Mouse (Mus musculus) CH12.LX (cell line): ENCODE data around the gene Tnfsf13. TPM values are rescaled to one million over a fixed set of nuclear protein-coding genes. Genes with fewer than 3 reads are reported as not detected.

ENCODE experiments used
- DNase-seq: peaks from one replicate; pipeline ENCODE4 v3.0.0-alpha.2; 2013; ENCODE audit errors: extremely low read depth
- H3K27ac ChIP-seq: 2 replicates; pipeline ENCODE4 v1.5.1; 2012; ENCODE audit warnings: low read depth, mild to moderate bottlenecking, control low read depth, moderate library complexity; ENCODE audit not compliant: insufficient read depth
- H3K27me3 ChIP-seq: replicated peaks from 2 replicates; pipeline ENCODE3; 2012; ENCODE audit warnings: inconsistent platforms
- H3K36me3 ChIP-seq, 2 experiments: replicated peaks in 1 of 2; 2 replicates each; pipeline versions ENCODE3 to v1.6.1; 2012; ENCODE audit warnings: inconsistent platforms in 1 of 2, low read length in 1 of 2, mild to moderate bottlenecking in 1 of 2, mixed read lengths in 1 of 2, moderate library complexity in 1 of 2; ENCODE audit not compliant: control insufficient read depth in 1 of 2, insufficient read depth in 1 of 2
- H3K4me1 ChIP-seq, 2 experiments: 2 replicates each; pipeline ENCODE4 v1.6.1; 2012; ENCODE audit warnings: inconsistent platforms in 1 of 2, moderate library complexity in 1 of 2; ENCODE audit not compliant: insufficient read depth in 2 of 2, control insufficient read depth in 1 of 2
- H3K4me2 ChIP-seq: 2 replicates; pipeline ENCODE4 v1.6.1; 2012; ENCODE audit warnings: low read depth, mild to moderate bottlenecking, control low read depth; ENCODE audit not compliant: poor library complexity, insufficient read depth, severe bottlenecking
- H3K4me3 ChIP-seq, 3 experiments: fragments of 150-350 bp in 1 of 3; sonication (generic) in 1 of 3; replicated peaks in 1 of 3; 2 replicates each; pipeline versions ENCODE3 to v1.5.1; 2011 to 2012; ENCODE audit warnings: low read depth in 2 of 3, low read length in 2 of 3, mild to moderate bottlenecking in 2 of 3, moderate library complexity in 2 of 3, control low read depth in 1 of 3, improper control_type of control experiment in 1 of 3, inconsistent platforms in 1 of 3, mixed read lengths in 1 of 3; ENCODE audit not compliant: poor library complexity in 1 of 3
- H3K79me2 ChIP-seq: replicated peaks from 2 replicates; pipeline ENCODE4 v1.6.1; 2012; ENCODE audit warnings: mild to moderate bottlenecking, moderate library complexity; ENCODE audit not compliant: control insufficient read depth, poor library complexity, insufficient read depth, severe bottlenecking; ENCODE audit errors: extremely low read depth
- H3K9ac ChIP-seq: 2 replicates; pipeline ENCODE4 v1.6.1; 2012; ENCODE audit warnings: low read depth, mild to moderate bottlenecking, control low read depth, moderate library complexity; ENCODE audit not compliant: insufficient read depth
- H3K9me3 ChIP-seq: replicated peaks from 2 replicates; pipeline ENCODE3; 2012; ENCODE audit warnings: low read length, inconsistent platforms, mixed read lengths
- BHLHE40 ChIP-seq: IDR thresholded peaks from 2 replicates; pipeline ENCODE4 v1.6.1; 2011; ENCODE audit warnings: mild to moderate bottlenecking, low read depth, low read length, improper control_type of control experiment
- CHD1 ChIP-seq: IDR thresholded peaks from 2 replicates; pipeline ENCODE4 v1.6.1; 2012; ENCODE audit warnings: low read depth, low read length, improper control_type of control experiment, inconsistent platforms
- CHD2 ChIP-seq: IDR thresholded peaks from 2 replicates; pipeline ENCODE4 v1.6.1; 2011; ENCODE audit warnings: low read length, improper control_type of control experiment
- CTCF ChIP-seq, 2 experiments: IDR thresholded peaks in 1 of 2; conservative IDR thresholded peaks in 1 of 2; 2 replicates each; pipeline ENCODE4 v1.5.1; 2011 to 2012; ENCODE audit warnings: low read depth in 2 of 2, low read length in 2 of 2, improper control_type of control experiment in 1 of 2, inconsistent platforms in 1 of 2, mild to moderate bottlenecking in 1 of 2, moderate library complexity in 1 of 2
- ETS1 ChIP-seq: conservative IDR thresholded peaks from 2 replicates; pipeline ENCODE4 v1.6.1; 2012; ENCODE audit warnings: low read depth, mild to moderate bottlenecking, inconsistent platforms, low read length, improper control_type of control experiment, moderate library complexity
- GABPA ChIP-seq: IDR thresholded peaks from 2 replicates; pipeline ENCODE4 v1.6.1; 2012; ENCODE audit warnings: low read depth, low read length, improper control_type of control experiment, inconsistent platforms; ENCODE audit not compliant: insufficient replicate concordance
- JUND ChIP-seq: conservative IDR thresholded peaks from 2 replicates; pipeline ENCODE4 v1.6.1; 2011; ENCODE audit warnings: low read depth, low read length, improper control_type of control experiment
- MAZ ChIP-seq: IDR thresholded peaks from 2 replicates; pipeline ENCODE4 v1.6.1; 2012; ENCODE audit warnings: low read depth, mild to moderate bottlenecking, inconsistent platforms, low read length, improper control_type of control experiment, moderate library complexity
- MYC ChIP-seq: IDR thresholded peaks from 2 replicates; pipeline ENCODE4 v1.6.1; 2011; ENCODE audit warnings: low read depth, mild to moderate bottlenecking, improper control_type of control experiment, low read length
- NRF1 ChIP-seq: IDR thresholded peaks from 2 replicates; pipeline ENCODE4 v1.6.1; 2014; ENCODE audit warnings: low read depth, mild to moderate bottlenecking, inconsistent platforms, low read length, improper control_type of control experiment, moderate library complexity
- POLR2A ChIP-seq: IDR thresholded peaks from 2 replicates; pipeline ENCODE4 v1.6.1; 2011; ENCODE audit warnings: low read depth, mild to moderate bottlenecking, improper control_type of control experiment, low read length
- POLR2AphosphoS2 ChIP-seq: IDR thresholded peaks from 2 replicates; pipeline ENCODE4 v1.6.1; 2011; ENCODE audit warnings: low read depth, low read length, improper control_type of control experiment
- RAD21 ChIP-seq: IDR thresholded peaks from 2 replicates; pipeline ENCODE4 v1.6.1; 2011; ENCODE audit warnings: low read depth, mild to moderate bottlenecking, low read length, improper control_type of control experiment, moderate library complexity
- SMC3 ChIP-seq: IDR thresholded peaks from 2 replicates; pipeline ENCODE4 v1.6.1; 2011; ENCODE audit warnings: low read depth, low read length, improper control_type of control experiment
- UBTF ChIP-seq: IDR thresholded peaks from 2 replicates; pipeline ENCODE4 v1.6.1; 2012; ENCODE audit warnings: low read depth, mild to moderate bottlenecking, inconsistent platforms, low read length, improper control_type of control experiment, moderate library complexity
- USF1 ChIP-seq: IDR thresholded peaks from 2 replicates; pipeline ENCODE4 v1.6.1; 2014; ENCODE audit warnings: low read depth, mild to moderate bottlenecking, inconsistent platforms, low read length, improper control_type of control experiment
- ZNF384 ChIP-seq: IDR thresholded peaks from 2 replicates; pipeline ENCODE4 v1.6.1; 2012; ENCODE audit warnings: low read depth, low read length, improper control_type of control experiment, inconsistent platforms
- dilution Hi-C: fragments of 300-500 bp; cut with MboI; formaldehyde crosslinking; loops from 2 replicates; pipeline ENCODE4 v1.14.3; 2020; ENCODE audit warnings: low sequenced_read_pairs; ENCODE audit not compliant: extremely low pct_unique_long_range_greater_than_20kb, extremely low pct_ligation_motif_present
- in situ Hi-C: fragments of 300-500 bp; cut with MboI; formaldehyde crosslinking; loops from 3 replicates; pipeline ENCODE4 v1.14.3; 2019; ENCODE audit warnings: low sequenced_read_pairs, low pct_ligation_motif_present, low pct_unique_long_range_greater_than_20kb, mixed read lengths
- polyA plus RNA-seq: library from polyadenylated mRNA; unstranded; fragments of >175 nt; gene quantifications from 2 replicates; pipeline ENCODE4 v1.2.1, GENCODE M21; 2012; ENCODE audit warnings: low read depth; ENCODE audit not compliant: insufficient read length
- total RNA-seq, 2 experiments: library from RNA; depleted of rRNA; stranded (reverse); fragments of 300-350 nt in 1 of 2; fragments of >200 nt in 1 of 2; gene quantifications; 2 replicates each; pipeline ENCODE4 v1.2.3; 2012 to 2014

Tnfsf13 gene
- total and polyA plus RNA-seq, 3 experiments = 0.21 to 0.63 (median 0.35) TPM

DNA sequence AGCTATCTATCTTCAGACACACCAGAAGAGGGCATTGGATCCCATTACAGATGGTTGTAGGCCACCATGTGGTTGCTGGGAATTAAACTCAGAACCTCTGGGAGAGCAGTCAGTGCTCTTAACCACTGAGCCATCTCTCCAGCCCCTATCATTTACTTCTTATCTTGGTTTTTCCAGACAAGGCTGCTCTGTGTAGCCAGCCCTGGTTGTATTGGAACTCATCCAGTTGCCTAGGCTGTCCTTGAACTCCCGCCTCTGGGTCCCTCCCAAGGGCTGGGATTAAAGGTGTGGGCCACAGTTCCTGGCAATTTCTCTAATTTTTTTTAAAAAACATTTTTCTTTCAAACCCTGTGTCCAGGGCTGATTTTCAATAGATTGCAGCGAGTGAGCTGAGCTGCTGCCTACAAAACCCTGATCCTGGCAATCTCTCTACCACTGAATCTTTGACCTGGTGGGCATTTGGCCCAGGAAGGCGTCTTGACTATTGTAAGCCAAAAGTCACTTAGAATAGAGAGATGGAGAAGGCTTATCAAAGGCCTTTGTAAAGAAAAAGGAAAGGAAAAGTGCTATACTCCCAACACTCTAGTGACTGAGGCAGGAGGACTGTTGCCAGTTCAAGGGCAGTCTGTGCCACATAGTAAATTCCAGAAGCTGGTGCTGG, 24.2 kb downstream of the Tnfsf13 start:
- Histone ChIP-seq H3K4me1 (peaks cover 14 to 71% of the 10 kb centered on the region in 2 experiments), H3K9ac (peak overlapping the region; percentile 97), H3K27me3 (no peaks in the 10 kb centered on the region), H3K4me2 (peak overlapping the region; percentile 52), H3K36me3 (peaks cover 36 to 56% of the 10 kb centered on the region in 2 experiments), H3K27ac (no peak overlapping the region), H3K4me3 (peak overlapping the region; percentile 48 to 70 (median 66)), H3K79me2 (peaks cover 27% of the 10 kb centered on the region), H3K9me3 (no peaks in the 10 kb centered on the region)
- no peak for TF ChIP-seq POLR2A
- peak in 1 of 2 experiments; percentile 27; a peak in 1 of 4 replicates for TF ChIP-seq CTCF (conservative IDR thresholded peaks at IDR 0.05 in 1 of 2, IDR thresholded peaks at IDR 0.05 in 1 of 2; ENCODE audit: low read depth in 2 of 2, low read length in 2 of 2)
- dilution Hi-C loops (no loop called here), in situ Hi-C loops (no loop called here)
- no peak for DNase-seq

DNA sequence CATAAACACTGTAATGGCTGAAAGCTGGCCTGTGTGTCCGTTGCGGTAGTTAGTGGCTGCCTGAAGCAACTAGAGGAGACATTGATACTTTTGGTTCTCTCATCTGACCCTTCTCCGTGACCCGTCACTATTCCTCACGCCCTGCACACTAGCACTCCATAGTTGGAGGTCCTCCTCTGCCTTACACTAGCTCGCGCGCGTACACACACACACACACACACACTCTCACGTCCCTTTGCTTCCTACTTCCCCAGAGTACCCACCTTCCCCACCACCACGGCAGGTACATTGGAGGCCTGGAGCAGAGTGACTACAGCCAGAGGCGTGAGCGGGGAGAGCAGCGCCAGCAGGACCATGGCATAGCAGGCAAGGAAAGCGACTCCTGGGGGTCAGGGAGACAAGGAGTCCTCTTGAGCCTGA, 28.1 kb downstream of the Tnfsf13 start:
- peaks cover 53 to 69% of the 10 kb centered on the region in 2 experiments for H3K36me3 ChIP-seq

DNA sequence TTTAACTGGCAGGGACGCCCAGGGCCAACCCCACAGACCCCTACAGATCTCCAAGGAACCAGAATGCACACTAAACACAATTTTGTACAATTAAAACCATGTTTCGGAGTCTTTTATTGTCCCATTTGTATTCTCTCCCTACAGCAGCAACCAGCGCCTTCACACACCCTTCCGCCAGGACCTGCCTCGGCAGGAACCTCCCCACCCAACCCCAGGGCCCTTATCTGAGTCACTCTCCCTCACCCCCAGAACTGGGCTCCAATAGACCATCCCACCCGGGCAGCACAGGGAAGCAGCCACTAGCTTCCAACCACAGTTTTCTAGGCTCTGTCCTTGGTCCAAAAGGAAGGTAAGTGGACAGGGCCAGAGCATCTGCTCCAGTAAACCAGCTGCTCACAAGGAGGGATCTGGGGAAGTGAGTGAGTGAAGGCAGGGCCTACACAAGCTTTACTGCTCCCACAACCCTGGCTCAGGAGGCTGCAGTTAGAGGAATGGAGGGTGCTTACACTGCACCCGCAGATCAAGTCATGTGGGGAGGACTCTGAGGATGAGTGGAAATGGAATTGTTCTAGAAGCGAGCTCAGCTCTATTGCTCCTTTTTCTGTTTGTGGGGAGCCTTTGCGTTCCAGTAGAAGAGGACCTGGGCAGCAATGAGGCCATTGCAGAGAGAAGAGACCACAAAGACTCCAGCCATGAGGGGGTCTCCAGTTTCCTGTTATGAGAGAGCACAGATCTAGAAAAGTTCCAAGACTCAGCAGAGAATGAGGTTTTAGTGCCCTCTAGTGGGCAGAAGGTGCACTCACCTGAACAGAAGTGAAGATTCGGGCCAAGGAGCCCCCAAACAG, 28.7 kb downstream of the Tnfsf13 start:
- peak; percentile 73 for DNase-seq
- Histone ChIP-seq H3K4me1 (peaks cover 0 to 80% of the 10 kb centered on the region in 2 experiments; a peak in 2 of 4 replicates), H3K4me3 (no peak overlapping the region)
- TF ChIP-seq USF1 (no peak), RAD21 (peak; percentile 81), POLR2A (peak; percentile 30; the same call in 1 of the 2 replicates), MYC (no peak), CTCF (conservative IDR thresholded peaks at IDR 0.05 in 1 of 2, IDR thresholded peaks at IDR 0.05 in 1 of 2; ENCODE audit: low read depth in 2 of 2, low read length in 2 of 2) (peak; percentile 91 to 97), SMC3 (peak; percentile 65), JUND (0 out of 2 replicates have a peak, but pooled peaks have one; percentile 23), BHLHE40 (no peak), MAZ (no peak)
- TF ChIP-seq, all 38 proteins: peak for 5
- Histone ChIP-seq H3K27ac (no peak overlapping the region), H3K4me2 (no peak overlapping the region), H3K79me2 (peaks cover 21% of the 10 kb centered on the region), H3K27me3 (no peaks in the 10 kb centered on the region), H3K9me3 (no peaks in the 10 kb centered on the region), H3K9ac (no peak overlapping the region), H3K36me3 (peaks cover 59 to 75% of the 10 kb centered on the region in 2 experiments)
- dilution Hi-C loops = no loop called here
- in situ Hi-C loops = no loop called here

More for the DNA sequence above, 28.1 kb downstream of the Tnfsf13 start:
- Histone ChIP-seq H3K4me2 (no peak overlapping the region), H3K79me2 (peaks cover 21% of the 10 kb centered on the region), H3K27me3 (no peaks in the 10 kb centered on the region), H3K9ac (no peak overlapping the region), H3K4me1 (peaks cover 0 to 78% of the 10 kb centered on the region in 2 experiments; a peak in 2 of 4 replicates), H3K4me3 (no peak overlapping the region), H3K27ac (no peak overlapping the region), H3K9me3 (no peaks in the 10 kb centered on the region)
- in situ Hi-C loops (no loop called here), dilution Hi-C loops (no loop called here)
- no peak for DNase-seq
- TF ChIP-seq POLR2AphosphoS2 (no peak), RAD21 (no peak), NRF1 (no peak), MYC (no peak), CHD1 (no peak), GABPA (no peak), BHLHE40 (no peak), UBTF (no peak), ETS1 (no peak), CHD2 (no peak), POLR2A (no peak), ZNF384 (no peak)
